Mouse (Mus musculus) neural tube, embryonic 14.5 days (tissue): ENCODE measurements around the gene Gm3642. TPM values are rescaled to one million over a fixed set of nuclear protein-coding genes. Genes with fewer than 3 reads are reported as not detected.
A peak's percentile ranks its signal among the peaks of the same experiment; 100 is the strongest.
"Not testable (repeated sequence)": the region's sequence is repeated elsewhere in the genome, so short reads cannot be mapped to it uniquely, and the experiment has no call there.

Experiments used
- ATAC-seq: fragments of 200-750 bp; cut with Nextera tagmentation; 2 replicates; pipeline ENCODE4 v1.8.0; 2017; ENCODE audit warnings: low read depth, mild to moderate bottlenecking, moderate TSS enrichment, moderate library complexity
- H3K27ac ChIP-seq: fragments of 300-500 bp; sonication (generic); 2 replicates; pipeline ENCODE4 v1.5.1; 2014; ENCODE audit warnings: low read depth, mild to moderate bottlenecking, control low read depth, low read length, moderate library complexity, mixed read lengths
- H3K27me3 ChIP-seq: fragments of 300-500 bp; sonication (generic); 2 replicates; pipeline ENCODE4 v1.6.1; 2014; ENCODE audit warnings: low read length; ENCODE audit not compliant: control insufficient read depth, insufficient read depth
- H3K36me3 ChIP-seq: fragments of 300-500 bp; sonication (generic); 2 replicates; pipeline ENCODE4 v1.6.1; 2014; ENCODE audit warnings: low read length, mixed read lengths; ENCODE audit not compliant: control insufficient read depth, insufficient read depth
- H3K4me1 ChIP-seq: fragments of 300-500 bp; sonication (generic); 2 replicates; pipeline ENCODE4 v1.6.1; 2014; ENCODE audit warnings: low read length; ENCODE audit not compliant: control insufficient read depth, insufficient read depth
- H3K4me2 ChIP-seq: fragments of 300-500 bp; sonication (generic); 2 replicates; pipeline ENCODE4 v1.6.1; 2014; ENCODE audit warnings: mild to moderate bottlenecking, low read depth, low read length, control low read depth
- H3K4me3 ChIP-seq: fragments of 300-500 bp; sonication (generic); 2 replicates; pipeline ENCODE4 v1.5.1; 2014; ENCODE audit warnings: low read depth, low read length, control low read depth, mixed read lengths
- H3K9ac ChIP-seq: fragments of 300-500 bp; sonication (generic); replicated peaks from 2 replicates; pipeline ENCODE4 v1.6.1; 2014; ENCODE audit warnings: low read depth, mild to moderate bottlenecking, control low read depth, low read length, mixed read lengths
- H3K9me3 ChIP-seq: fragments of 300-500 bp; sonication (generic); 2 replicates; pipeline ENCODE4 v1.6.1; 2016; ENCODE audit warnings: low read length; ENCODE audit not compliant: control insufficient read depth
- WGBS: fragments of 180-500 bp; shearing (Covaris S2); extraction: QIAGEN DNeasy Blood & Tissue Kit; methylation state at CpG from one replicate; pipeline ENCODE4 v1.1.7; 2014; 5-methylcytosine and 5-hydroxymethylcytosine counted together
- polyA plus RNA-seq: library from polyadenylated mRNA; unstranded; fragments of >200 nt; fragmentation: Nextera tagmentation; extraction: Ambion mirVana; gene quantifications from 2 replicates; pipeline ENCODE4 v1.2.1, GENCODE M21; 2014

The Gm3642 gene
- not detected in 2 replicates for polyA plus RNA-seq

GRCm38 (mm10) chr14:6840211-6840610 is at the start of gene Gm3642:
Gene Gm3642 (minus strand): TSS chr14:6840311.
- H3K4me1 ChIP-seq, H3K9me3 ChIP-seq, H3K4me2 ChIP-seq, H3K27me3 ChIP-seq, H3K4me3 ChIP-seq, H3K36me3 ChIP-seq, H3K27ac ChIP-seq, ATAC-seq, H3K9ac ChIP-seq: not testable (repeated sequence)
- no CpG with 5 or more reads among the region's 3 CpGs for WGBS

- H3K9ac ChIP-seq, result peak within 1 kb of the TSS; percentile 39; the same call in 1 of the 2 replicates
- 0% methylated on average over 1 of the region's 43 CpGs for WGBS
- peak within 1 kb of the TSS; percentile 32 for H3K4me3 ChIP-seq
- H3K4me2 ChIP-seq, result peak within 1 kb of the TSS; percentile 41
- not testable (repeated sequence) for H3K9me3 ChIP-seq, H3K27ac ChIP-seq, ATAC-seq, H3K4me1 ChIP-seq, H3K36me3 ChIP-seq, H3K27me3 ChIP-seq
Measured at GRCm38 (mm10) chr14:6889521-6890012, 49.5 kb upstream of the Gm3642 start, which contains the start of gene Gm3667. Gene Gm3667 (minus strand): TSS chr14:6889962.

GRCm38 (mm10) chr14:6888811-6889210 is 48.7 kb upstream of the Gm3642 start:
- H3K36me3 ChIP-seq, H3K4me1 ChIP-seq, ATAC-seq, H3K27me3 ChIP-seq, H3K27ac ChIP-seq, H3K9ac ChIP-seq, H3K9me3 ChIP-seq: not testable (repeated sequence)
- H3K4me3 ChIP-seq, result peak overlapping the region; percentile 32; the same call in 1 of the 2 replicates
- H3K4me2 ChIP-seq, result peak overlapping the region; percentile 41
- WGBS, result 29% methylated on average over 2 of the region's 5 CpGs

GRCm38 (mm10) chr14:6823297-6823696 is 16.8 kb downstream of the Gm3642 start:
- H3K4me2 ChIP-seq, H3K36me3 ChIP-seq, H3K4me1 ChIP-seq, H3K9ac ChIP-seq, ATAC-seq, H3K4me3 ChIP-seq, H3K9me3 ChIP-seq, H3K27ac ChIP-seq, H3K27me3 ChIP-seq: not testable (repeated sequence)
- WGBS, result 93% methylated on average over 3 of the region's 3 CpGs

Other genes starting within 250 kb of the Gm3642 start
- gene Gm3629, start 249.7 kb downstream of the Gm3642 start, polyA plus RNA-seq, result 0.53 and 1.6 TPM in 2 replicates
- 0.78 TPM in 1 of 2 replicates, not detected in the other for gene Gm3460, start 217.9 kb downstream of the Gm3642 start, polyA plus RNA-seq
- not detected in 2 replicates for gene Gm10251, start 156.1 kb downstream of the Gm3642 start, polyA plus RNA-seq
- gene Gm8050, start 120.1 kb downstream of the Gm3642 start, polyA plus RNA-seq, result not detected in 2 replicates
- 17.7 and 19.6 TPM in 2 replicates for gene Gm3636, start 98.0 kb downstream of the Gm3642 start, polyA plus RNA-seq
- gene Gm8362, start 65.9 kb downstream of the Gm3642 start, polyA plus RNA-seq, result not detected in 2 replicates
- 10.6 and 13.4 TPM in 2 replicates for gene Gm3667, start 49.7 kb upstream of the Gm3642 start, polyA plus RNA-seq
- gene Gm6356, start 133.5 kb upstream of the Gm3642 start, polyA plus RNA-seq, result not detected in 2 replicates
- 4.3 and 6.7 TPM in 2 replicates for gene Gm10406, start 187.1 kb upstream of the Gm3642 start, polyA plus RNA-seq
- not detected in 2 replicates for gene Gm3685, start 204.7 kb upstream of the Gm3642 start, polyA plus RNA-seq